Mouse (Mus musculus): Measurements from ENCODE around the gene Rft1. TPM values are rescaled to one million over a fixed set of nuclear protein-coding genes. Genes with fewer than 3 reads are reported as not detected.

The Rft1 gene
- total RNA-seq, 2 experiments from 2014 or later: 20.8 to 35.3 TPM

DNA sequence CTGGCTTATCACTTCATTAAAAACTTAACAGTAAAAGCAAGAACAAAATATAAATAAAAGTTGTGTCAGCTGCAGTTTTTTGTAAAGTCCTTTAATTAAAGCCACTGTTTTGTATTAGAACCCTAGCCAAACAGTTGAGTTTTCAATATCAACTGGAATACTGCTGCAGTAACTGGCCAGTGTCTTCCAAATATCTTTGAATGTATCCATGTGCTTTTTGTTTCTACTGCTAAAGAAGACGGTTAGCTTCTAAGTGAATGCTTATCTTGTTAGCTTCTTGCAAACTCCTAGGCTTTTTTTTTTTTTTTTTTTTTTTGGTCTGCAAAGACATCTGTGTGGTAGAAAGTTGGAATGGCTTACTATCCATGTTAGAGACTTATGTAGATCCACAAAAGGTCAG is 65.4 kb downstream of the Rft1 start:
- DNase-seq (ENCODE audit: low spot score in 2 of 2): no peak

DNA sequence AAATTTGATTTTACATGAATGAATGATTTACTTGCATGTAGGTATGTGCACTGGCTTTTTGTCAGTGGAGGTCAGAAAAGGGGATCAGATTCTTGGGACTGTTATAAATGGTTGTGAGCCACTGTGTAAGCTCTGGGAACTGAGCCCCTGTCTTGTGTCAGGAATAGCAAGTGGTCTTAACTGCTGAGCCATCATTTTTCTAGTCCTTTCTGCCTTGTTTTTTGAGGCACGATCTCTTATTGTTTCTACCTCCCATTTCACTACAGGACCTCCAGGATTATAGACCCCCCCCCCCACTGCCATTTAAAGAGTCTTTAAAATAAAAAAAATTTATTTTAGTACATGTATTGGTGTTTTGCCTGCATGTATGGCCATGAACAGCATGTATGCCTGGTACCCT is 67.7 kb downstream of the Rft1 start:
- no peak for DNase-seq (ENCODE audit: low spot score in 2 of 2)

DNA sequence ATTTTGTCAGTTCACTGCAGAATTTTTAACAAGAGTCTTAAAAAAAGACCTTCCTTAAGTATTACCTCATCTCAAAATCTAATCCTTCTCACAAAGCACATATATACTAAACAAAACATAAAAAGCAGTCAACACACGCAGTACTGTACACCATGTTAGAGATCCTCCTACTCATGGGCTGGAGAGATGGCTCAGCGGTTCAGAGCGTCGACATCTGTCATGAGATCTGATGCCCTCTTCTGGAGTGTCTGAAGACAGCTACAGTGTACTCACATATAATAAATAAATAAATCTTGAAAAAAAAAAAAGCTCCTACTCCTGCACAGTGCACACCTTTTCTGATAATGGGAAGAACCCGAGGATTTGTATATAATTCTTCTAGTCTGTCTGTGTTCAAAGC is 68.2 kb downstream of the Rft1 start:
- DNase-seq (ENCODE audit: low spot score in 2 of 2): no peak

DNA sequence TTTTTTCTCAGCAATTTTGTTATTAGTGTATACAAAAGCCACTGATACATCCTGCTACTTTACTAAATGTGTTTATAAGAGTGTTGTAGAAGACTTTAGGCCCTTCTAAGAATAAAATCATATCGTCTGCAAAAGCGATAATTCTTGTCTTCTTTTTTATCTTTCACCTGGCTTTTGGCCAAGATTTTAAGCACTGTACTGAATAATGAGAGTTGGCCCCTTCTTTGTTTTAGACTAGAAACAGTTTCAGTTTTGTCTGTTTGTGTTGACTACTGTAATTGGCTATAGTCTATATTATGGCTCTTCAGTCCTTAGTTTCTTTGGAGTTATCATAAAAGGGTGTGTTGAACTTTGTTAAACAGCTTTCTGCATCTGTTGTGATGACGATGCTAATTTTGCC is 77.7 kb downstream of the Rft1 start:
- no peak for DNase-seq (ENCODE audit: low spot score in 2 of 2)

DNA sequence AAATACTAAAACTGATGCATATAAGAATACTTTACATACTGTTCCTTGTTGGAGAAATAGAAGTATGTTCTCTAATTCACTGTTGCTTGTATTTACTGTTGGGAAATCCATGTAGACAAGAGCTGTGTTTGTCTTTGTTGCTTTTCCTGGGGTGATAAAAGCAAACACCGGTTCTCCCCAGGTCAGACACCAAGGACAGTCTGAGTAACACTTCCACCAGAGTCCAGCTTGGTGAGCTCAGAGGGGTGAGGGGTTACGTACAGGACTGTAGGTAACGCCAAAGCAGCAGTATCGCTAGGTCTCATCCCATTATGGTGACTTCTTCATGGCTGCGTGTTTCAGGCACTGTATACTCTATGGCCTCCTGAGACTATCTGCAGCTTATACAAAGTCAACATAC is 80.5 kb downstream of the Rft1 start:
- DNase-seq (ENCODE audit: low spot score in 2 of 2): no peak

DNA sequence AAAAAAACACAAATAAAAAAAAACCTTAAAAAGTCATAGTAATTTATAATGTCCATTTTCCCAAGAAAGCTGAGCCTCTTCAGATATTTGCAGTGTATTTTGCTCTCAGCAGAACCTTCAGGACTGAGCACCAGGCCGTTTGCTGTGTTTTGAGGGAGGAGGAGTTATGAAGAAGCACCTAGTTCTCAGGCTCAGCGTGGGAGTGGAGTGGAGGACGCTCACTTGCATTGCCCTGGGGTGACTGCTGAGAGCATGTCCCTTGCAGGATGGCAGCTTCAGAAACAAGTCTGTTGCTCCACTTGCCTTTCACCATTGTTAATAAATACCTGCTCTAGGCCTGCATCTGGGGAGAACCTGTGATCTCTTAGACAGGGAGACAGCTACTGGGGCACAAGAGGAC is 81.7 kb downstream of the Rft1 start:
- DNase-seq (ENCODE audit: low spot score in 2 of 2): no peak

DNA sequence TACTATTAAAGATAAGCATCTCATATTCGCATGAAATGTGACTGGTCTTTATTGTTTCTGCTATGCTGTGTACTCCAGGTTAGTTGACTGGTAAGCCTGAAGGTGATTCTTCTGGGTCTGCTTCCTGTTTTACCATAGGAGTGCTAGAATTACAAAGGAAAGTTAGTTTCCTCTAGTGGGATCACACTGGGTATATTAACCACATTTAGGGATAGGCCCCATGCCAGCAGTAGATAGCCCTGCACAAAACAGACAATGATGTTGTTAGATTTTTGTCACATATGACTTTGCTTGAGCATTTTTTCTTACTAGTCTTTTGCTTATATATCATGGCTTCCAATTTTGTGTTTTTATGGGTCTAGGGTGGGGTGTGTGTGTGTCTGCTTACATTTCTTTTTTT is 82.3 kb downstream of the Rft1 start:
- DNase-seq (ENCODE audit: low spot score in 2 of 2): no peak

Other genes starting within 250 kb of the Rft1 start
- gene Dcp1a, start 174.8 kb upstream of the Rft1 start, total RNA-seq (2021): 10 to 100 TPM; 23.7 to 25.1 TPM
- gene Cacna1d, start 162.9 kb upstream of the Rft1 start, total RNA-seq (2021): 10 to 100 TPM; 12.4 to 13.8 TPM
- 1,000 to 10,000 TPM; 1,314 to 2,885 TPM for gene Tkt, start 106.0 kb upstream of the Rft1 start, total RNA-seq (2021)
- 100 to 1,000 TPM; 123 to 353 TPM for gene Prkcd, start 28.1 kb upstream of the Rft1 start, total RNA-seq (2021)
- 10 to 100 TPM; 25.9 to 27.6 TPM for gene Sfmbt1, start 60.5 kb downstream of the Rft1 start, total RNA-seq (2021)
- gene Tmem110, start 171.2 kb downstream of the Rft1 start, total RNA-seq (2021): 10 to 100 TPM; 16.9 to 25.7 TPM
- gene Mustn1, start 224.8 kb downstream of the Rft1 start, total RNA-seq (2021): 1 to 10 TPM; 2.5 to 6.0 TPM
- 10 to 100 TPM in 1 of 2 experiments, 1 to 10 TPM in 1; 2.8 to 15.2 TPM for gene Itih4, start 232.1 kb downstream of the Rft1 start, total RNA-seq (2021)

All from adrenal gland, adult 18-20 months (tissue).